Mouse (Mus musculus): Measurements from ENCODE around the gene Trim26.

Trim26 gene

GRCm38 (mm10) chr17:36899376-36899775, 62.4 kb downstream of the Trim26 start:
- no peak for DNase-seq (ENCODE audit: inconsistent ontology term)

GRCm38 (mm10) chr17:36900001-36900400, 63.1 kb downstream of the Trim26 start:
- DNase-seq (ENCODE audit: inconsistent ontology term) = no peak

- no peak for DNase-seq (ENCODE audit: inconsistent ontology term)
These were observed 63.8 kb downstream of the Trim26 start for GRCm38 (mm10) chr17:36900691-36901090.

GRCm38 (mm10) chr17:36903651-36904050, 66.7 kb downstream of the Trim26 start:
- DNase-seq (ENCODE audit: inconsistent ontology term) = no peak

- no peak for DNase-seq (ENCODE audit: inconsistent ontology term)
These were observed 71.3 kb downstream of the Trim26 start for GRCm38 (mm10) chr17:36908235-36908634.

All from Muller cell, postnatal 12 days (primary cell).